Mouse (Mus musculus) liver, adult 2 months (tissue): ENCODE measurements around the gene Dedd2.

Experiments used
- CTCF ChIP-seq: fragments of 200-500 bp; IDR thresholded peaks from 2 replicates; pipeline ENCODE4 v1.5.1; 2011; ENCODE audit warnings: low read depth, low read length, control low read depth
- POLR2A ChIP-seq: fragments of 200-500 bp; IDR thresholded peaks from 2 replicates; pipeline ENCODE4 v1.6.1; 2011; ENCODE audit warnings: low read length, control low read depth; ENCODE audit not compliant: insufficient read depth; ENCODE audit errors: extremely low read depth

DNA sequence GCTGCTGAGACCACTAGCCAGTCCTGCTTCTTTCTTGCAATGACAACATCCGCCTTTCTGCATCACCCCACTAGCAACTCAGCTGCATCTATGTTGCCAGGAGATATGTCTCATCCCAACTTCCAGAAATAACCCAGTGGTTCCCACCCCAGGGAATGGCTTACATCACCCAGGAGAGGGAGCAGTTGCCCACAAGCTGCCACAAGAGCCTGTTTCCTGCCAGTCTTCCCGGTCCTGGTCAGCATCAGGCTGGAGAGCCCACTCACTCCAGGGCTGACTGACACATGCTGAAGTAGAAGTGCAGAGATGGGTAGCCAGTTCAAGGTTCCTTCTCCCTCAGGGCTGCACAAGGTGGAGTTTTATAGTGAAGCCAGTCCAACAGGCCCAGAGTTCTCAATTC, 20.6 kb upstream of the Dedd2 start:
- TF ChIP-seq POLR2A, result no peak
- TF ChIP-seq CTCF, result peak; percentile 82
